8 mouse cellular contexts compared by ENCODE assay signal in the genomic region with DNA sequence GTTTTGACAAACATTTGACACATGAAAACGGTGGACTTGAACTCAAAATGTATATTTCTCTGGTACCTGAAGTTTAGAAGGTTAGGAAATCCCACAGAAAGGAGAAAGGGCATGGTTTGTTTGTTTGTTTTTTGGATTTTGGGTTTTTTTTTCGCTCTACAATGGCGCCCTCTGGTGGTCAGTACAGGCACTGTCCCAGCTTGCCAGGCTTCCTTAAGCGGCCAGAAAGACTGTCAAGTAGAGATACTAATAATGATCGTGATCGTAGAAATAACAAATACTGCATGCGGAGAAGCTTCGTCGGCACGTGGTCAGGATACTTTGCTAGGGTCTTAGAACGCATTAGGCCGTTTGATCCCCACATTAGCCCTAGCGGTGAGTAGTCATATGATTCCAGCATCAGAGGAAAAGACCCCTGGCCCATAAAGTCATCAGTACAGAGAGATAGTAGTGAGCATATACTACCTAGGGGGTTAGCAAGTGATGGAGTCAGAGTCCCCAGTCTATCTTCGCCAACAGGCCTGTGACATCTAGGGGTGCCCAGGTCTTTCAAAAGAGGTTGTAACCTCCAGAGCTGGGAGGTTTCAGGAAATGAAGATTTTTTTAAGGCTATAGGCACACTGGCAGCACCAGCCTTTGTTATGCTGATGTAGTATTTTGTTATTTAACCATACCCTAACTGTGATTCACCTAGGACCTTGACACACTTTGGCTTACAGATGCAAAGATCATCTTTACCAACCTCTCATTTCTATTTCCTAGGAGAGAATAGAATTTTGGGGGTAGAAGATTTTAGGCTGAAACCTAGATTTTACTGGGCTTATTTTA. TPM values are rescaled to one million over a fixed set of nuclear protein-coding genes. Genes with fewer than 3 reads are reported as not detected.
DNase-seq lines count a peak whose midpoint lies in the region; TF ChIP-seq lines count a peak whose summit lies in the region.

No protein-coding gene starts in this region.

- H3K4me3 ChIP-seq in liver, adult 2 months (ENCODE audit: insufficient read depth, low read depth, low read length): no peak overlapping the region

- no peaks in the 10 kb centered on the region for H3K79me2 ChIP-seq in liver, adult 2 months (ENCODE audit: control insufficient read depth, insufficient read depth, low read length)

- intact Hi-C loops in heart, postnatal 10 days (cut with DNase I): loop anchor here (1.0 to 10.0 kb wide), 5 partner anchors 75 to 762 kb away; partner anchors contain the start of genes Cep70 and Nme9

- WGBS in liver, adult 2 months: 6% methylated on average over 14 of the region's 14 CpGs

- TF ChIP-seq CTCF in liver, adult 2 months (IDR thresholded peaks at IDR 0.05; ENCODE audit: low read depth, low read length): peak; percentile 90

- DNase-seq in spleen, adult 12 weeks (ENCODE audit: low spot score): peak; percentile 24
- DNase-seq in spleen, postnatal 36 days (ENCODE audit: low spot score in 2 of 2): no peak
- peak; percentile 54 for DNase-seq in adrenal gland, adult 2 months
- DNase-seq in embryo, embryonic 11.5 days (ENCODE audit: low read depth, low spot score): peak; percentile 20
- DNase-seq in heart, postnatal 10 days: peak; percentile 54 to 76
- peak; percentile 49 for DNase-seq in liver, adult 2 months (ENCODE audit: extremely low read depth, low read depth, low spot score)
- peak; percentile 55 for DNase-seq in naive thymus-derived CD4-positive, alpha-beta T cell, adult 2 months (ENCODE audit: low read depth)
- no peak for DNase-seq in yolk sac, embryonic 10.5 days (ENCODE audit: low spot score)

- peaks cover 1% of the 10 kb centered on the region; the same call in 1 of the 2 replicates for H3K4me1 ChIP-seq in liver, adult 2 months (ENCODE audit: control insufficient read depth, insufficient read depth, low read length)

- H3K27me3 ChIP-seq in liver, adult 2 months (ENCODE audit: control insufficient read depth, insufficient read depth, low read length): no peaks in the 10 kb centered on the region

- TF ChIP-seq POLR2A in liver, adult 2 months (IDR thresholded peaks at IDR 0.05; ENCODE audit: extremely low read depth, insufficient read depth, low read length): no peak

- H3K36me3 ChIP-seq in liver, adult 2 months (ENCODE audit: control insufficient read depth, insufficient read depth, low read length): no peaks in the 10 kb centered on the region

- no peak overlapping the region for H3K27ac ChIP-seq in liver, adult 2 months (replicated peaks; ENCODE audit: insufficient read depth, low read depth, low read length)

- H3K9ac ChIP-seq in liver, adult 2 months (ENCODE audit: low read depth, low read length): no peak overlapping the region

RNA-seq across cellular contexts. Expression of gene Esyt3, which starts 18.4 kb away (rescaled TPM):
- under 1 TPM; 0.29 to 0.90 TPM for total RNA-seq in adrenal gland, adult 2 months (2021)
- 0.30 and 0.50 TPM in 2 replicates for polyA plus RNA-seq in adrenal gland, adult 2 months (2012; rRNA removed)
- total RNA-seq in heart, postnatal 10 days (2021): under 1 TPM; 0.31 to 0.79 TPM
- total RNA-seq in liver, adult 2 months (2014; rRNA removed): under 0.01 TPM in 1 of 2 replicates, not detected in the other
- polyA plus RNA-seq in liver, adult 2 months (2012; rRNA removed): 0.06 and 0.11 TPM in 2 replicates

Comparison
In these comparisons a context has a peak if more than half of its experiments do, and no peak if none do; other contexts are left out.
1. DNase-seq: peak in spleen, adult 12 weeks (single experiment), adrenal gland, adult 2 months (single experiment), embryo, embryonic 11.5 days (single experiment), heart, postnatal 10 days (2 of 2), liver, adult 2 months (single experiment) and naive thymus-derived CD4-positive, alpha-beta T cell, adult 2 months (single experiment); none in spleen, postnatal 36 days (0 of 2) and yolk sac, embryonic 10.5 days (single experiment).